Mouse (Mus musculus): ENCODE results near the gene Tcea3.

The Tcea3 gene

DNA sequence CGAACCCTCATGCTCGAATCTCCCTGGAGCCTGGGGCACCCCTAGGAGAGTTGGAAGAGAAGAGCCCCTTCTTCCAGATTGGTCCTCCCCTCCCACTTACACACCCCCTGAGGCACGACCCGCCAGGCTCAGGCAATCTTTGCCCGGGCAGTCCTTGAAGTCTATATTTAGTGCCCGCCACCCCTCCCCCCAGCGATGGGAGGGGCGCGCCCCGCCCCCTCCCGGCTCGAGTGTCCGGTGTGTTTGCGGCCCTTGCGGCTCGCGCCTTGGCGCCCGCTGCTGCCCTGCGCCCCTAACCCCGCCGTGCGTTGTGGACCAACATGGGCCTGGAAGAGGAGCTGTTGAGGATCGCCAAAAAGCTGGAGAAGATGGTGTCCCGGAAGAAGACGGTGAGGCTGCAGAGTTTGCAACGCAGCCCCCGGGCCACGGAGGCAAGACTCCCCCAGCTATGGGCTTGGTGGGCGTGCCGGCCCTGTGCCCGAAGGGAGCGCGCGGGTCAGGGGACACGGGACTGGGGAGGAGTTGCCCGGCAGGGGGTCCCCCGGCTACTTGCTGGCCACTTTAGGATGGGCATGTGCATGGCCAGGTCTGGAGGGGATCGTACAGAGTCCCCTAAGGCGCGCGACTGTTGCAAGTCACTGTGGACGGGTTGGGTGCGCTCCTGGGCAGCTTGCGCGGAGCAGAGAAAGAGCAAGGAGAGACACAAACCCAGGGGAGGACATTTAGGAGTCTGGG lies at the start of gene Tcea3:
Gene Tcea3 (plus strand): TSS at position 1 of the 735 bp plus-strand sequence.
- peak; percentile 73 for DNase-seq (ENCODE audit: low read depth, low spot score)

DNA sequence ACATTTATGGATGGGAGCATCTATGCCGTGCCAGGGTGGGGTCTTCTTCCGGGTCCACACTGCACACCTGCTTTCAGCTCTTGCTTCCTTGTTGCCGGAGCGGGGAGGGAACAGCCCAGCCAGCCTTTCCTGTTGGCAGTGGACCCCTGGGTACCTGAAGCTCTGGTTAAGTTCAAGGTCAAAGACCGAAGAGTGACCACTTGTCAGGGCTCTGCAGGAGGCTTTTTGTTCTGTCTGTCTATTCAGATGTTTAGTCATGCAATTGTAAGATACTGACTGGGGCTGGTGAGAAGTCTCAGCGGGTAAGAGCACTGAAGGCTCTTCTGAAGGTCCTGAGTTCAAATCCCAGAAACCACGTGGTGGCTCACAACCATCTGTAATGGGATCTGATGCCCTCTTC lies 48.7 kb upstream of the Tcea3 start:
- DNase-seq (ENCODE audit: low read depth, low spot score), result no peak

DNA sequence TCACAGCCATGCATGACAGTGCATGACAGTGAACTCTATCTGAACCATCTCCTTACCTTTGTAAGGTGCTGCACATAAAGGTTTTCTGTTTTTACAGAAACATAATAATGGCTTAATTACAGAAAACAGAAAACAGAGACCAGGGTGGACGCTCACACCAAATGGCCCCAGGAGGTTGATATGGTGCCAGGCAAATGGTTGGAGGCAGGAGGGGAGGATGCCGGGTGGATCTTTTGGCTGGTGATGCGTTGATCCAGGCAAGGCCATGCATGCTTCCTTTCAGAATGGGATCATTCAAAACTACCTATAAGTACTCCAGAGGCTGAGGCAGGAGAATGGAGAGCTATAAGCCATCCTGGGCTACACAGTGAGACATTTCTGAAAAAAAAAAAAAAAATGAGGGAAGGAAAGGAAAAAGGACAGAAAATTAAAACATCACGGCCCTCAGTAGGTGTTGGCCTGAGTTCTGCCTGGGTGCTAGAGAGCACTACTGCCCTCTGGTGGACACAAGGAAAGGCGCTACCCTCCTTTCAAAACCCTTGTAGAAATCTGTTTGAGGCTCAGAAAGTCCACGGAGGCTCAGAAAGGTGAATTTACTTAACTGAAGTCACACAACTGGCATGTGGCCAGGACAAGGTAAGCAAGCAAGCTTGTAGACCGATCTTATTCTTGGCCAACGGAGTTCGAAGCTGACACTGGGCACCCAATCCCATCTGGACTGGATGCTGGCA lies 47.8 kb upstream of the Tcea3 start:
- DNase-seq (ENCODE audit: low read depth, low spot score), result peak; percentile 65

DNA sequence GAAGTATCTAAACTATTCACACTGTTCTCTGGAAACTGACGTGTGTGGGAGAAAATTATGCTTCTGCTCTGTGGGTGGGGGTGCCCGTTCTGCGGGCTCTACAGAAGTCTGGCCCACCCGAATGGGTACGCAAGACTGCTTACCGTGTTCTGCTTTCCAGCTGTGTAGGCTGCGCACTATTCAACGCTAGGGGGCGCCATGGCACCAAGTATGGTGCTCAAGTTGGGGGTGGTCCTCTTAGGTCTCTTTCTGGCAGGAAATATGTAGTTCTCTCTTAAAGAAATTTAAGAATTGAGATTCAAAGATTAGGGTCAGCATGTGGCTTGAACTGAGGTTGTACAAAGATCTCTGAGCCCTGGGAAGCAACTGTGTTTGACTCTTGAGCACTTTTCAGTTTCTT lies 45.0 kb upstream of the Tcea3 start:
- no peak for DNase-seq (ENCODE audit: low read depth, low spot score)

DNA sequence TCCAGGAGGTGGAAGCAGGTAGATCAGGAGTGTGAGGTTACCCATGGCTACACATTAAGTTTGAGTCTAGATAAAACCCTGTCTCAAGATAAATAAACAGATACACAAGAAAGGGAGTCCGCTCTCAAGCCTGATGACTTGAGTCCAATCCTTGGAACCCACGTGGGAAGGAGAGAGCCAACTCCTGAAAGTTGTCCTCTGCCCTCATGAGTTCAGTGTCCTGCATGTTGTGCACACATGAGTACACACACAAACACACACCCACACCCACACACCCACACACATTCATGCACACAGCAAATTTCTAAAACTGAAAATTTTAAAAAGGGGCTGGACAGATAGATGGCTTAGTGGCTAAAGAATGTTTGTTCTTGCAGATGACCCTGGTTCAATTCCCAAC lies 42.8 kb upstream of the Tcea3 start:
- no peak for DNase-seq (ENCODE audit: low read depth, low spot score)

DNA sequence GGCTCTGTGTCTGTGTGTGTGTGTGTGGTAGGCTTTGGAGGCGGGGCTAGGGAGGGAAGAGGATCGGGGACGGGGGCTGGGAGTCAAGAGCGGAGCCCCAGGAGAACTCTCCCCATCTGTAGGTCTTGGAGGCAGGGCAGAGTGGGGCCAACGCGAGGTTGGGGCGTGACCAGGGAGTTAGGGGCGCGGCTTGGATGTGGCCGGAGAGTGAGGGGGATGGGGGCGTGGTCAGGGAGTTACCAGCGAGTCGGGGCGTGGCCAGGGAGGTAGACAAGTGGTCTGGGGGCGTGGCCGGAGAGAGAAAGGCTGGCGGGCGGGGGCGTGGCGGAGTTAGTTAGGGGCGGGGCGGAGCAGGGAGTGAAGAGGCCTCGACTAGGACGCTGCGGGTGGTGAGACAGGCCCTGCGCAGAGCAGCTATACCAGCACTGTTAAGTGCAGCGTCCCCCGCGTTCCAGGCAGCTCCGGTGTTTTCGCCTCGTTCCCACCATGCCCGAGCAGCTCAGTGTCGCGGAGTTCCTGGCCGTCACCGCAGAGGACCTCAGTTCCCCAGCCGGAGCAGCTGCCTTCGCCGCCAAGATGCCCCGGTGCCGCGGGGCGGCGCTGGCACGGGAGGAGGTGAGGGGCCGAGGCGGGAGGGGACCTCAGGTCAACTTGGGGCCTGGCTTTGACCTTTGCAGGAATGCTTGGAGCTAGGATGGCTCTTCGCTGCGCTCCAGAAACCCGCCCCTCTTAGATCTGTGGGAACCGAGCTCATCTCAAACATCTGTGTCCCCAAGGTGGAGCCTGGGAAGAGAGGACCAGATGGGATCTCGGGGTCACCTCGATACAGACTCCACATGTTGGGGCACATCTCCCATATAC lies 41.3 kb upstream of the Tcea3 start, which contains the start of gene Asap3:
Gene Asap3 (plus strand): TSS at position 333 of the 861 bp plus-strand sequence.
- DNase-seq (ENCODE audit: low read depth, low spot score), result peak; percentile 91

DNA sequence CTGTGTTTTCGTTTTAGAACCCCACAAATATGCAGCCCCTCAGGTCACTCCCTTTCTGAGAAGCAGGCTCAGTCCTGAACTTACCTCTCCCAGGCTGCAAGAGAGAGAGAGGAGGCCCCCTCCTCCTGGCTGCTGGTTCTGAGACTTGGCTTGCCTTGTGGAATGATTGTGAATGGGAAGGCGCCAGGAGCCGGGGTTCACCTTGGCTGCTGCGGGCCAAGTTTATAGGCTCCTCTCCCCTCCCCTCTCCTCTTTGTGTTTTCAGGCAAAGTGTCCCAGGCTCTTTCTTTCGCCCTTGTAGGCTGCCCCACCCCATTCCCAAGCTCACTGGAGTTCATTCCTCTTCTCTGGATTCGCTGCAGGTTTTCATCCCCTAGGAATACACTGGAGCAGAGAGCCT lies 40.6 kb upstream of the Tcea3 start:
- no peak for DNase-seq (ENCODE audit: low read depth, low spot score)

DNA sequence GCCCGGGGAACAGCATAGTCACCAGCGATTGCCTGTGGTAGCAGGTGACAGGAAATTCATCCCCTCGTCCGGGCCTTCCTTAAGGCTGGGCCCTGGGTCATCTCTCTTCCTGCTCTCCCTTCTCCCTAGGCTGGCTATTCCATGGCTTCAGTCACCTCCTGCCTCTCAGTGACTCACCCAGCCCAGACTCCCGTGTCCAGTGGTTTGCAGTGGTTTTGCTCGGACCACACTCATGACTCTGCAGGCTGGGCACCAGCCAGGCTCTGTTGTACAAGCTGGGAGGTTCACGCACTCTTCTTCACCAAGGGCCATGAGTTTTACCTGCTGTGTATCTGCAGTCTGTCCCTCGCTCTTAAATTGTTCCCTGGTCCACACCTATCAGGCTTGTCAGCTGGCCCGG lies 36.6 kb upstream of the Tcea3 start:
- no peak for DNase-seq (ENCODE audit: low read depth, low spot score)

DNA sequence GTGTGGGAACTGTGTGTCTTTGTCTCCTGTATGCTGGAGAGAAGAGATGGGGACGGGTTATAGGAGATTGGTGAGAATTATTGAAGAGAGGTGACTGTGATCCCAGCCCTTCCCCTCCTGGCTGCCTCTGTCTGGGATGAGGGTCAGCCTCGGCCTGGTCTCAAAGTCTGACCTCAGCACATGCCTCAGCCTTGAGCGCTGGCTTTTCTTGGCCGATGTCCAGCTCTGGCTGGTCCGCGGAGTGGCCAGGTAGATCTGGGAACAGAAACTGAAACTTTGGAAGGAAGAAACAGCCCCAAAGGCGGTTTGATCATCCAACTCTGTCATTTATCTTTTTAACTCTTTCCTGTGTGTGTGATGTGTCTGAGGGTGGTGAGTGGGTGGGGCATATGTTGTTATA lies 33.9 kb upstream of the Tcea3 start:
- peak; percentile 57 for DNase-seq (ENCODE audit: low read depth, low spot score)

DNA sequence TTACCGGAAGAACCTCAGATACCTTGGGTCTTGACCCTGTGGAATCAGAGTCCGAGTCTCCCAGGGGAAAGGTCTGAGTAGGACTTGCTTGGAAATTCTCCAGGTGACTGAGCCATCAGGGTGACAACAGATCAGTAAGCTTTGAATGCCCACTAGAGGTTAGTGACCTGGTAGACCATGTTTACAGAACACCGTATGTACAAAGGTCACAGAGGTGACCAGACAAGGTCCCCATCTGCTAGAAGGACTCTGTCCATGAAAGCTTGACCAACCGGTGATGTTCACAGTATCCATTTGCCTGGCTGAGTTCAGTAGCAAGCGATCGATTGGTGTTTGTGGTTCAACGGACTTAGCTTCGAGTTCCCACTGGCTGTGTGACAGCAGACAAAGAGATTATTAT lies 32.7 kb upstream of the Tcea3 start:
- no peak for DNase-seq (ENCODE audit: low read depth, low spot score)

DNA sequence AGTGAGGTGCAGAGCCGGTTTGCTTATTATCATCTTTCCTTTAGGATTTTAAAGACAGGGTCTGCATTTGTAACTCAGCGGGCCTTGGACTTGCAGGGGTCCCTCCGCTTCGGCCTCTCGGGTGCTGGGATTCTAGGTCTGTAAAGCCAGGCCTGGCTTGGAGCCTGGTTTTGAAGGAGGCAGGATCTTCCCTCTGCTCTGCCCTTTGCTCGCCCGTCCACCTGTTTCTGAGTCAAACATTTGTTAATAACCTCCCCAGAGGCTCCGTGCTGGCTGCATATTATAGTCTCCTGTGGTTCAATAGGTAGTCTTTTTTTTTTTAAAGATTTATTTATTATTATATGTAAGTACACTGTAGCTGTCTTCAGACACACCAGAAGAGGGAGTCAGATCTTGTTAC lies 32.0 kb upstream of the Tcea3 start:
- no peak for DNase-seq (ENCODE audit: low read depth, low spot score)

DNA sequence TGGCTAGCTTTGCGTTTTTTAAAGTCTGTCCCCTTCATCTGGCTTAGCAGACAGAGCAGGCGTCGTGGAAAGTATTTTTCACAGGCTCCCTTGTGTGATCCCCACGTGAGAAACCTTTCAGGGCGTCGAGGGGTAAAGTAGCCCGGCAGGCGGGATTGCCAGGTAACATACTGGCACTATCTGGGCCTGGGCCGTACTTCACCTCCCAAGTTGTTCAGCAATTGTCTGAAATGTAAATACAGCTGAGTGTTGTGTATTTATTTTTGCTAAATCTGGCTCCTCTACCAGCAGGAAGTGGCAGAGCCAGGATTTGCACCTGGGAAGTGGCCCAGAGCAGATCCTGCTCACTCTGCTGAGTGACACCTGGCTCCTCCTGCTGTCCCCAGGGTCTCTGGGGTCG lies 30.5 kb upstream of the Tcea3 start:
- DNase-seq (ENCODE audit: low read depth, low spot score), result no peak

DNA sequence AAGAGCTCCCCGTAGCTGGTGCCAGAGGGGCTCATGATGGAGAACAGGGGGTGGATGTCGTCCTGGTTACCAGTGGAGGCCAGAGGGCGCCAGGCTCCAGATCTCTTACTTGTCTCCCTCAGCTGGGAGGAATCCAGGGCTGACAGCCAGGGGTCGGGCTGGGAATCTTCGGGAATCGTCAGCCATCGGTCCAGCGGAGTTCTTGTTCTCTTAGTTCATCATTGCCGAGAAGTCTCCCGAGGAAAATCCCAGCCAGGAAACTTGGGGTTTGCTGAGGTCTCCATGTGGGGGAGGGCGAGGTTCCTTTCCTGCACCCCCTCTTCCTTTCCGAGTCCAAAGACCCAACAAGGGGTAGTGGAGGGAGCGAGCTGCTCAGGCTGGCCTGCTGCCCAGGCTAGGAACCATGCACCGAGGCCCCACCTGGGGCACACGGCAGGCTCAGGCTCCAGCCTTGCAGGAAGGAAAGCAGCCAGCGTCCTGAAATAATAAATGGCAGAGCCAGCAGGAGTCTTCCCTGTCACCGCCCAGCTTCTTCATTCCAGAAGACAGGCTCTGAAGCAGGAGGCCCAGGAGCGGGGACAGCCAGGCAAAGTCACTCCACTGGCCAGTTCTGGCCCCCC lies 28.8 kb upstream of the Tcea3 start:
- DNase-seq (ENCODE audit: low read depth, low spot score), result peak; percentile 89

DNA sequence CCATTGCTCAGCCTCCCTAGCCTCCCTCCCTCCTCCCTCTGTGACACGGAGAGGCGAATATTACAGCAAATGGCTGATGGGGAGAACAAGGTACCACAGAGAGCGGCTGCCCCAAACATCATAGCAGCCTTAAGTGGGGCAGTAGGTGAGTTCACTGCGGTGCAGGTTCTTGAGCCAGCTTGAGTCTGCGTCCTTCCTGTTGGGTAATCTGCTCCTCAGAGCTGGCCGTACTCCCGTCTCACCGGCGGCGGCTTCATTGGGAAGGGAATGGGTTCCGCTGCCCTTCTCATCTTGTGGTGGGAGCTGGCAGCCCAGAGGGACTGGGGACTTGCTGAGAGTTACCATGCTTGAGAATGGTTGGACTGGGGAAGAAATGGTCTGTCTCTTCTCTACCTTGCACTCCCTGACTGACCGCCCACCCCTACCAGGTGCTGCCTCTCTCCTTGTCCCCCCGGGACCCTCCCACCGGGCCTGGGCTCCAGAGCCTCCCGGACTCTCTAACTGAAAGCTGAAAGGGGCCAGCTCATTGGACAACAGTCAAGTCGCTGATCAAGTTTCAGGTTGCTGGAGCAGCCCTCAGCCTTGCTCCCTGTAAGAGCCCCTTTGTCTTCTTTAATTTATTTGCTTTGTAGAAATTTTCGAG lies 27.3 kb upstream of the Tcea3 start:
- DNase-seq (ENCODE audit: low read depth, low spot score), result no peak

DNA sequence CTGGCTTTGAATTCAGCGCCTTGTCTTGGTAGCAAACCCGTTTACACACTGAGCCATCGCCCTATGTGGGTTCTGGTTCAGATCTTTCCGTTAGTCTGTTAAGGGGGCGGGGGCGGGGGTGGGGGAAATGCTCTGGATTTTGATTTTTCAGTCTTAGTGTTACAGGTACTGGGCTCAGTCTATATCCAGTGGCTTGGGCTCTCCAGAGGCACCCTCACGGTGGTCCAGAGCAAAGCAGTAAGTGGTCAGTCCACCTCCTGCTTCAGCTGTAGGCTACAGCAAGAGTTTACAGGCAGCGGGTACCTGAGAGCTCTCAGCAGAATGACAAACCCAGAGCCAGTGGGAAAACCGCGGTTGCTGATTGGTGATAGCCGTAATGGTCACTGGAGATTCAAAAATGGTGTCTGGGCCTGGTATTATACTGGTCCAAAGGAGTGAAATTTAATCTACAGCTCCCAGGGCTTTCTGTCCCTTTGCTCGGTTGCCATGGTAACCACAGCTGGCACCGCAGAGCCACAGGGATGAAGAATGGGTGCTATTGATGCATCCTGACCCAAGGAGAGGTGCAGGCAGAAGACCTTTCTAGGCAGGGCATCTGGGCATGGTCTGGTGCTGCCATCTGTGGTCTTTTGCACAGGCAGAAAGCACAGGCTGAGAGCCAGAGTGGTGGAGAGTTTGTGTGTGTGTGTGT lies 23.8 kb upstream of the Tcea3 start:
- DNase-seq (ENCODE audit: low read depth, low spot score), result no peak

DNA sequence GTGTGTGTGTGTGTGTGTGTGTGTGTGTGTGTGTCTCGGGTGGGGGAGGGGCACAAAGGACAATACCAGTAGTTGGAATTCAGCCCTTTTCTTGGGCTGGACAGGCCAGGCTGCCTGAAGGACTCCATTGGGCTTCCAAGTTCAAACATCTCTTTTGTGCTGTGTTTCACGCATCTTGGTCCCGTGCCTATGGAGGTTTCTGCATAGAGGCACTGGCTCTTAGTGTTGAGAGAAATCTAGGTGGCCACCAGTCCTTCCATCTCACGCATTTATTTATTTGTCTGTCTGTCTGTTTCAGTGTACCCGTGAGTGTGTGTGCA lies 23.3 kb upstream of the Tcea3 start:
- DNase-seq (ENCODE audit: low read depth, low spot score), result no peak

DNA sequence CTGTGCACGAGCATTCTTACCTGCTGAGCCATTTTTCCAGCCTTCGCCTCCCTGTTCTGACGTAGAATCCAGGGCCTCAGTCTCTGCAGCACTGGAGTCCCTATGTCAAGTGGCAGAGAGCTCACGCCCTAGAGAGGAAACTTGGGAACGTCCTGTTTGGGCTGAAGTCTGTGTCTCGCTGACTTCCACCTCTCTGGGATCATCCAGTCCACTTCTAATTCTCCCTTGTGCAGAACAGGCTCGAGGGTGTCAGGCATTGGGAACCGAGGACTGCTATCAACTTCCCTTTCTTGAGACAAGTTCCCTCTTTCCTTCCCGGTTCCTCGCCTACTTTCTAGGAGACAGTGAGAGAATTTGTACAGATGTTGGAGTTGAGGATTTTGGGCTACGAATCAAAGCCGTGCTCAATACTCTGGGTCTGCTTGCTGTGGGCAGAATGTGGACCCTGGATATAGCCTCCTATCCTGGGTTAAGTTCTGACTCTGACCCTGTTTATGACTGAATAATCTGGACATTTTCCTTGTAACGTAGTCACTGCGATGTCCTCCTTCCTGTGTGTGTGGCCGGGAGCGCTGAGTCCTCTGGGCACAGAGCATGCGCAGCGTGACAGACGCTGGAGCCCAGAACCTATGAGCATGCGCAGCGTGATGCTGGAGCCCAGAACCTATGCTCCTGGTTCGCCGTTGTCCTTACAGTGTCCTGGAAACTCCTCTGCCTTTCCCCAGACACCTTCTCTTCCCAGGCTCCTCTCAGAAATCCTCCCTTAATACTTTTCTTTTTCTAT lies 22.7 kb upstream of the Tcea3 start:
- no peak for DNase-seq (ENCODE audit: low read depth, low spot score)

DNA sequence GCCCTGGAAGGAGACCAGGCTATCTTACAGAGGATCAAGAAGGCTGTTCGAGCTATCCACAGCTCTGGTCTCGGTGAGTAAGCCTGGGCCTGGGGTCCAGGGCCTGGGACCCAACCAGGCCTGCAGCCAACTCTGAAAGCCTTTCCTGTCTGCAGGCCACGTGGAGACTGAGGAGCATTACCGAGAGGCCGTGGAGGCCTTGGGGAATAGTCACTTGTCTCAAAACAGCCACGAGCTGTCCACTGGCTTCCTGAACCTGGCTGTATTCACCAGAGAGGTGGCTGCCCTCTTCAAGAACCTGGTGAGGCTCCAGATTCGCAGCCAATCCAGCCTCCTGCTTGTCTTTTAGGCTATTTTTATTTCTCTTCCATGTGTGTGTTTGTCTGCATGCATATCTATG lies 20.1 kb upstream of the Tcea3 start:
- DNase-seq (ENCODE audit: low read depth, low spot score), result no peak

DNA sequence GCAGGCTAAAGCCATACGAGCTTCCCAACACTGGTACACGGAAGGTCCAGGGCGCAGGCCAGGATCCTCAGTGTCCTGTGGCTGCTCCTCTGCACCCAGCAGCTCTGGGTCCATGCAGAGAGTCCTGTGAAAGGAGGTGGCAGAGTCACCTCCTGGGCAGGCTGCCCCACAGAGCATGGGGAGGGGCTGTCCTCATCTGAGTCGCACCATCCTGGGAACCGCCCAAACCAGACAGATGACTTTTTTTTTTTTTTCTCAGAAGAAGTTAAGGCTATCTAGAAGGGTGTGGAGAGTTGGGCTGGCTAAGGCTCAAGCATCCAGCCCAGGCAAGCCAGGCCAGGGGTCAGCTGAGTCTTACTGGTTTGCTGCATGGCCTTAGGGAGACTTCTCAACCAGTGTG lies 18.9 kb upstream of the Tcea3 start:
- DNase-seq (ENCODE audit: low read depth, low spot score), result peak; percentile 39

DNA sequence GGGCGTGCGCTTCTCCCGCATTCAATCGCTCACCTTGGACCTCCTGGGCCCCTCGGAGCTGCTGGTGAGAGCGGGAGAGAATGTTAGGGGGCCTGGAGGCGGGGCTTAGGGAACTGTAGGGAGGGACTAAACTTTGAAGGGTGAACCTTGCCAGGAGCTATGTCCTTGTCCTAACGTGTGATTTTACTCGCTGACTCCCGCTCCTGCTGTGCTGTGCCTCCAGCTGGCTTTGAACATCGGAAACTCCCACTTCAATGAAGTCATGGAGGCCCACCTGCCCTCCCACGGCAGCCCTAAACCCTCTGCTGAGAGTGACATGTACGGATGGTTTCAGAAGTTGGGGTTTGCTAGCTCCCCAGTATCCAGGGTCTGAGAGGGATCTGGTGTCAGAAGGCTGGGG lies 8.9 kb upstream of the Tcea3 start:
- DNase-seq (ENCODE audit: low read depth, low spot score), result no peak

Measured in skeletal muscle tissue, adult 2 months (tissue).